Mouse (Mus musculus) G1E (cell line): ENCODE data around the gene Lrmda.

Source experiments
- CTCF ChIP-seq: IDR thresholded peaks from 2 replicates; pipeline ENCODE4 v1.5.1; 2012; ENCODE audit warnings: low read depth, low read length, inconsistent platforms, mixed read lengths
- GATA1 ChIP-seq: IDR thresholded peaks from 2 replicates; pipeline ENCODE4 v1.6.1; 2012; ENCODE audit warnings: borderline replicate concordance, low read length, inconsistent platforms, mixed read lengths
- GATA2 ChIP-seq: IDR thresholded peaks from 2 replicates; pipeline ENCODE4 v1.6.1; 2012; ENCODE audit warnings: low read depth, low read length, inconsistent platforms, borderline replicate concordance
- POLR2AphosphoS5 ChIP-seq: IDR thresholded peaks from 2 replicates; pipeline ENCODE4 v1.6.1; 2012; ENCODE audit warnings: low read depth, low read length, inconsistent platforms; ENCODE audit not compliant: insufficient replicate concordance
- TAL1 ChIP-seq: conservative IDR thresholded peaks from 2 replicates; pipeline ENCODE4 v1.6.1; 2012; ENCODE audit warnings: low read depth, low read length, inconsistent platforms, mixed read lengths

GRCm38 (mm10) chr14:22118096-22118495 is 98.6 kb downstream of the Lrmda start:
- TF ChIP-seq CTCF = no peak
- no peak for TF ChIP-seq TAL1
- TF ChIP-seq GATA1 = no peak
- TF ChIP-seq POLR2AphosphoS5 = no peak
- TF ChIP-seq GATA2 = no peak
